Mouse (Mus musculus) E14TG2a.4 (cell line): ENCODE data around the gene Mtcl1.

Experiments
- CTCF ChIP-seq: conservative IDR thresholded peaks from 2 replicates; pipeline ENCODE4 v1.5.1; 2014; ENCODE audit warnings: low read length
- POU5F1 ChIP-seq: IDR thresholded peaks from 2 replicates; pipeline ENCODE4 v1.6.1; 2014; ENCODE audit warnings: low read length, borderline replicate concordance

GRCm38 (mm10) chr17:66394571-66394970, 55.0 kb downstream of the Mtcl1 start:
- TF ChIP-seq CTCF: no peak
- TF ChIP-seq POU5F1: no peak
